Mouse (Mus musculus): ENCODE data around the gene Kpna2.
"Not testable (repeated sequence)": the region's sequence is repeated elsewhere in the genome, so short reads cannot be mapped to it uniquely, and the experiment has no call there.

The Kpna2 gene

GRCm38 (mm10) chr11:106999151-106999948 lies at the start of gene Kpna2:
TSS of gene Kpna2 (minus strand) at chr11:106999541.
- peak; percentile 89 for DNase-seq (ENCODE audit: low spot score)

DNA sequence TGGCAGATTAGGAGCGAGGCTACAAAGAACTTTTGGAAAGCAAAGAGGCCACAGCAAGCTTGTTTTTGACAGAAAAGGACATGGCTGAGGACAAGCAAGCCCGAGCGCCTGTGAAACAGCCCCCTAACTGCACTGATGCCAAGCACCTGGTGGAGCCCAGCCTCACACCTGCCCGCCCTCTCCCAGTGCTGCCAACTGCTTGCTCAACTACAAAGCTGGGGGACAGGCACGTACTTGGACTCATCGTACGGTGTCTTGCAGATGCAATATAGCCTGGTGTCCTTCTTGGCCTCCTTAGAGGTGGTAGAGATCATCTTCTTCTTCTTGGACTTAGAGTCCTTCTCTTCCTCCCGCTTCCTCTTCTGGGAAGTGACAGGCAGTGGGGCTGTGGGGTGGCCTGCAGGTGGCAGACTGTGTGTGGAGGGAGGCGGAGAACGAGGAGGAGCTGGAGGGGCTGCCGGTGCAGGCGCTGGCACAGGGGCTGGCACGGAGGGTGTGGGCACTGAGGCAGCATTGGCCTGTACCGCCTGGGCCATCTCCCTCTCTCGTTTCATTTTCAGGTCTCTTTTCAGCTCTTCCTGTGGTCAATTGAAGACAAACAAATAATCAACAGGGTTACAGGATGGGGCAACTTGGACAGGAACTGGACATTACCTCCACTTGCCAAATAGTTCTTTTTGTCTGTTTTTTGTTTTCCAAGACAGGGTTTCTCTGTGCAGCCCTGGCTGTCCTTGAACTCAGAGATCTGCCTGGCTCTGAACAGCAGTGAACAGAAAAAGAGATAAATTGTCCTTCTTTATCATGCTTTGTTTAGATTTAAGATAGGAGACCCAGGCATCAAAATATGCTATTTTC lies 47.7 kb upstream of the Kpna2 start:
- peak; percentile 43 for DNase-seq (ENCODE audit: low spot score)

GRCm38 (mm10) chr11:107045546-107045945 lies 46.2 kb upstream of the Kpna2 start:
- no peak for DNase-seq (ENCODE audit: low spot score)

DNA sequence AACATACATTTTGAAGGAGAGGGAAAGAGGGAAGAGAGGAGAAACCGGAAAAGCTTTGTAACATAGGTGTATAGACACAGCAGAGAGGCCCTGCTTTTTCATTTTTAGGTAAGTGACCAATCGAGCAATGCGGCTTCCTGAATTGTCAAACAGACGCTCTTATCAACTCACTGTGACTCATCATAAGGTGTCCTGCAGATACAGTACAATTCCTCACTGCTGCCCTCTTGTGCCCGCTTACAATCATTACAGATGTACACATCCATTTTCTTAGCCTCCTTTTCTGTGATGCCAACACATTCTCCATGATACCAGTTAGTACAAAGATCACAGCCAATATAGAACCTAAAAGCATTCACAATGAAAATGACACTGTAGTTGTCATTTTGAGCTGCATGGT lies 45.0 kb upstream of the Kpna2 start:
- DNase-seq (ENCODE audit: low spot score): peak; percentile 43

DNA sequence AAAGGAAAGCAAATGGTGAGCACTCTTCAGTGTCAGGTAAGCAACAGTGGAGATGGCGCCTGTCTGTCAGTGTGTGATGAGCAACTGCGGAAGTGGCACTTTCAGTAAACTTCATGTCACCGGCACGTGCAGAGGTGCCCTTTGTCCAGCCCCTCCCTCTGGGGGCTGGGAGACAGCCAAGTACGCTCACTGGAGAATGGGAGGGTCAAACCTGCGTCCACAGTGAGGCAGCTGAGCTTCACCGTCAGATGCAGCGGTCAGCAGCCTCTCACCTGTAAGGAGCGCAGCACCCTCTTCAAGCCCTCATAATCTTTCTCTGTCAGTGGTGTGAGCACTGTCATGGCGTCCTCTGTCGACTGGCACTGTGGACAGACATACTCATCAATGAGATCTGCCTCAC lies 44.0 kb upstream of the Kpna2 start:
- no peak for DNase-seq (ENCODE audit: low spot score)

DNA sequence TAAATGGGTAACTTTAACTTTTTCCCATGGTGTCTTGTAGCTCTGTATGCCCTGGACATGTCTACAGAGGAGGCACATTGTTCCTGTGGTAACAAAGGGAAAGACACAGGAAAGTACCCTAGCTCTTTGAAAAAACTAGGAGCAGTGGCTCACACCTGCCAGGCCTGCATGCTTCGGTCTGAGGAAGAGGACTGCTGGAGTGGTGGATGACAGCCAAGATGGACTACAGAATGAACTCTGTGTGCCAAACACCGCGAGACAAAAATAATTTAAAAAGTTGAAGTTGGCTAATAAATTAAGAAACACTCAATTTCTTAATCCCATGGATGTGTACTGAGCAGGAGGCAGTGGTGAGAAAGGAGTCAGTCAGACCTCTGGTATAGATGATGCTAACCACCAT lies 42.1 kb upstream of the Kpna2 start:
- no peak for DNase-seq (ENCODE audit: low spot score)

DNA sequence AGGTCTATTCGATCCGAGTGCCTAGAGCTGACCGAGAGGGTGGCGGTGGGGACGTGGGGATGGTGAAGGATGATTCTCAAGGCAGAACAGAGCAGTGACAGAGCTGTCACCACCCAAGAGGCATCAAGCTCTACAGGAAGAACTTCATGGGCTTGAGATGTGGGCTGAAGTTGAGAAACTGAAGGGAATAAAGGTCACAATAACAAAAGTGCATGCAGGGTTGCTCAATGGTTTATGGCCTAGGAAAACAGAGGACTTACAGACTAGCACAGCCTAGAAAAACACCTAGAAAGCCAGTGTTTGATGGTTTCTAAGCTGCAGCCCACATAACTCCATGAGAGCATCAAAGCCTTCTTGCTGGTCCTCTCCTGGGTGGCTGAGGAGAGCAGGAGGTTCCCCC lies 40.1 kb upstream of the Kpna2 start:
- DNase-seq (ENCODE audit: low spot score): no peak

- DNase-seq (ENCODE audit: low spot score): no peak
Measured at GRCm38 (mm10) chr11:107034085-107034810, 34.9 kb upstream of the Kpna2 start.

- DNase-seq (ENCODE audit: low spot score): peak; percentile 36
Measured at GRCm38 (mm10) chr11:107031635-107032034, 32.3 kb upstream of the Kpna2 start.

DNA sequence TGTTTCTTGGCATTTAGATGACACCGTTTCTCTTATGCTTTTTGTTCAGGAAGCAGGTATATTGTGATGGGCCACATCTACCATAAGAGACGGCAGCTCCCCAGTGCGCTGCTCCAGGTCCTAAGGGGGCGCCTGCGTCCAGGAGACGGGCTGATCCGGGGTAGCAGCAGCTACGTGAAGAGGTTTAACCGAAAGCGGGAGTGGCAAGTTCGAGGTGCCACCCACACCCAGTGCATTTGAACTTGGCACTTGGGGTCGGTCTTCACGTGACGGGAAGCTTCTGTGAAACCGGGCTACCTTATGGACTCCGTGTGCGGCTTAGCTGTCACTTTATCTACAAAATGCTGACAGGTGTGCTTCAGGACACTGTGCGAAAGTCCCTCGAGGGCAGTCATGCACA lies 30.2 kb upstream of the Kpna2 start:
- DNase-seq (ENCODE audit: low spot score): no peak

GRCm38 (mm10) chr11:107028754-107029153 lies 29.4 kb upstream of the Kpna2 start:
- DNase-seq (ENCODE audit: low spot score): no peak

GRCm38 (mm10) chr11:107028275-107028618 lies 28.9 kb upstream of the Kpna2 start:
- no peak for DNase-seq (ENCODE audit: low spot score)

DNA sequence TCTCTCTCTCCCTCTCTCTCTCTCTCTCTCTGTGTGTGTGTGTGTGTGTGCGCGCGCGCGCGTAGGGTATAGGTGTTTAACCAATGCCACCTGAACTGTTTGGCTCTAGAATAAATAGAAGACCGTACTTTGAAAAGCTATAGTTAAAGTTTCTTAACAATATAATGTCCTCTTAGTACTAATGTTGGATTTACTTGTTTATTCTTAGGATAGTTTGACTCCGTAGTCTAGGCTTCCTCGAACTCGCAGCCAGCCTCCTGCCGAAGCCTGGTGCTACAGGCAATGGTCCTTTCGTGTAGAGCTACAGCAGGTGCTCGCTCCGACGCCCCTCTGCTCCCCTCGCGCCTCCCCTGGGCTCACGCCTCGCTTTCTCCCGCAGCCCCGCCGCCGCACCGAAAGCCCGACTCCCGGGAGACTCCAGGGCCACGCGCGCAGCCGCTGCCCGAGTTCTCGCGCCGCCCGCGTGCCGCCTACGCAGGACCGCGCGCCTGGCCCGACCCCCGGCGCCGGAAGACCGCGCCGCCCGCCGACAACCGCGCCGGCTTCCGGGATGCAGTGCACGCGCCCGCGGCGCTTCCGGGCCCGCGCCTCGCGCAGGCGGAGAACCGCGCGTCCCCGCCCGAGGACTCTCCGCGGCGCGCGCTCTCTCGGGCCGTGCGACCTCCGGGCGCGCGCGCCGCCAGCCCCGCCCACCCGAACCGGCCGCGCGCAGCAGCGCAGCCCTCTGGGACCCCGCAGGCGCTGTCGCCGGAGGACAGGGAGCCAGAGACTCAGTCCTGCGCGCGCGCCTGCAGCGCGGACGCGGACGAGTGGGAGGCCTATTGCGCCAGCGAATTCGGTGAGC lies 28.3 kb upstream of the Kpna2 start:
- DNase-seq (ENCODE audit: low spot score): peak; percentile 91

DNA sequence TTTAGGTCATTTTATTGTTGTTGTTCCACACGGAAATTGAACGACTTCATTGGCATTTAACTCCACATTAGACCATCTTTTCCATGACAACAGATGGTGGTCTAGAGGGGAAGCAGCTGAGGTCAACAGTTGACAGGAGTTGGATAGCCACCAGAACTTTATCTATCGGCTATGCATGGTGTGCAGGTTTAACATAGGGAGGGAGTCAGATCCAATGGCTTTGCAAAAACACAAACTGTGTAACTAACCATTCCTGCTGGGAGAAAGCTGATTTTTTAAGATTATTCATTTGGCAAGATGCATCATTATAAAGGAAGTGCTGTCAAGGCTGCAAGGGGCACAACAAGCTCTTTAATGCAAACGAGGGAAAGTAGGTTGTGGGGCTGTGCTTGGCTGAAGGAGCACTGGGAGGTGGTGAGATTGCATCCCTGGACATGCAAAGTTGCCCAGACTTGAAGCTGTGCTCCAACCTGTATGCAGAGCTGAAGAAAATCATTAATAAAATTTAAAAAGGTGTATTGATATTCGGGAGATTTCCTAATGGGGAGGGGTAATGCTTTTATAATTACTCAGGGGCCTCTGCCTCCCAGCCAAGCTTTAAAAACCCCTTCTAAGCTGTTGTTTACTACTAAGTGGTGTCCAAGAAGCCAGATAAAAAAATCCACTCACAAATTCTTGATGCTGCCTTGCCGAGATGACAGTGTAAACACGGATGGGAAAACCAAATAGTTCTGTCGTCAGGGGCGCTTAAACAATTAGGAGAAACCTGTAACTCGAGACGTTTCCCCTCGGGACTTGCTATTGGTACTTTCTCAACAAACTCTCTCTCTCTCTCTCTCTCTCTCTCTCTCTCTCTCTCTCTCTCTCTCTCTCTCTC lies 27.5 kb upstream of the Kpna2 start:
- DNase-seq (ENCODE audit: low spot score): no peak

DNA sequence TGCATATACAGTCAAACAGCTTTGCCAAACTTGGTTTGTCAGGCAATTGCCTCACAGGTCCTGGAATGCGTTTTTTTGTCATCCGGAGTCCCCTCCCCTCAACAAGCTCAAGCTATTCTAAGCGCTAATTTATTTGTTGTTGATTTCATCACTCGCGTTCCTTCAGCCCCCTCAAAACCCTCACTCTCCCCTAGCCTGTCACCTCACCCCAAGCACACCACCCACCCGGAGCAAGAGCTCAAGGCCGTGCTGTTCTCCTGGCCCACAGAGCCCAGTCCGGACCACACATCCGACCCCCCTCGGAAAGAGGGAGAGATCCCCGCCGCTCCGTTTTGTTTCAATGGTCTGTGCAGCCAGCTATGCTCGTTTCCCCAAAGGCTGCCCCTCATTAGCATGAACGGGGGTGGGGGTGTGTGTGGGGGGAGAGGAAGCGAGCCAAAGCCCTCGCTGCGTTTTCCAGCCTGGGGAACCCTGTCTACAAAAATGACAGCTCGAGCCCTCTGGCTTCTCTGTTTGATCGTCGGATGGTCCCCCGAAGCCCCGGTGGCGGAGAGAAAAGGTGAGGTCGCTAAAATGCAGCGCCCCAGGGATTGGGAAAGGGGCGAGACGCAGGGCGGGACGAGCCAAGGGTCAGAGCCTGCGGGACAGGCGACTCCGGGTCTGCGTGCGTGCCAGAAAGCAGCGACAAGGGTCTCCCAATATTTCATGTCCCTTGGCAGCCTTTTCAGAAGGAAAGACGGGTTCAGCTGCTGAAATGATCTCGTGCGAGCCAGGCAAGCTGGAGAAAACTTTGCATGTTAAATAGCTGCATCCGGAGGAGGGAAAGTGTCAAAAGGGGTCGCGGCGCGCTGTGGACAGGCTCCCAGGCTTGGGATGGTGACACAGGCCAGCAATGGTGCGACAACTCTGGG lies 26.3 kb upstream of the Kpna2 start, which contains the start of gene 1810010H24Rik:
TSS of gene 1810010H24Rik (plus strand) at position 271 of the 911 bp plus-strand sequence.
- peak; percentile 30 for DNase-seq (ENCODE audit: low spot score)

- no peak for DNase-seq (ENCODE audit: low spot score)
Measured at GRCm38 (mm10) chr11:107024406-107024805, 25.1 kb upstream of the Kpna2 start.

DNA sequence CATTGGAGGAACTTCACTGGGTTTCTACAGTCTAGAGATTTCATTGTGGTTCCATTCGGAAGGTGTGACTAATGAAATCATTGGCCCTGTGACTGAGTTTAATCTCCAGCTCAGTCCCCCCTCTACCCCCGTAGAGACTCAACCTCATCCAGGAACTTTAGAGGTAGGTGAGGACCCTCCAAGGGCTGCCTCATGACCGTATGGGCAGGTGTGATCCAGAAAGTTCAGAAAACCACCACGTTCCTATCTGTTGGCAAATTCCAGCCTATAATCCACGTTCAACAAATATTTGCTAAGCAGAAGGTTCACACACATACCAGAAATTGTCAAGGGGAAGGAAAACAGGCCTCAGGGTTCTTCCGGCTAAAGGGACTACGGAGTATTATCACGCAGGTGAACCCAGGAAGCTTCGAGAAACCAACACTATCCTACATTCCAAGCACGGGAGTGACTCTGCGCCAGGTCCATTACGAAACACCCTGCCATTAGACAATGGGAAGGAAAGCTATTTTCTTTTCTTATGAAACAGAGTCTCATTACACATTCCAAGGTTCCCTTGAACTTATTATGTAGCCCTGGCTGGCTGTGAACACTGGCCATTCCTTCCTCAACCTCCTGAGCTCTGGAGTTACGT lies 22.8 kb upstream of the Kpna2 start:
- DNase-seq (ENCODE audit: low spot score): no peak

- DNase-seq (ENCODE audit: low spot score): not testable (repeated sequence)
Measured at GRCm38 (mm10) chr11:107019722-107020121, 20.4 kb upstream of the Kpna2 start.

DNA sequence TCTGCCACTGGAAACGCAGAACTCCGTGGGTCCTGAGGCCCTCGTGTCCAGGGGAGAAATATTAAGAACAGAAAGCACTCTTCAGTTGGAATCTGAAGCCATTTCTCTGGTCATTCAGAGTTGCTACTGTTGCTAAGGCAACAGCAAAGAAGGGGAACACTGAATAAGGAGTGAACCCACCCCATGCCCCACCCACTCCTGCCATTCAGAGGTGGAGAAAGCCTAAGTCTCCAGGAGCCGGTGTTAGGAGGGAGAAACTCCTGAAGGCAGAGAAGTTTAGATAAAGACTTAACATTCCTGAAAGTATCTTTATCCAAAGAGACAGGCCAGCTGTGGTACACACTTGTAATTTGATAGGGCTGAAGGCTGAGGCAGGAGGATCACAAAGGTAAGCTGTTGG lies 20.0 kb upstream of the Kpna2 start:
- no peak for DNase-seq (ENCODE audit: low spot score)
